Mouse (Mus musculus): Measurements from ENCODE around the gene 1300017J02Rik. TPM values are rescaled to one million over a fixed set of nuclear protein-coding genes. Genes with fewer than 3 reads are reported as not detected.
A peak's percentile ranks its signal among the peaks of the same experiment; 100 is the strongest.

1300017J02Rik gene
- polyA plus RNA-seq, 1 experiment, result 2.6 TPM

GRCm38 (mm10) chr9:103252906-103253305 is 52.0 kb downstream of the 1300017J02Rik start:
- no peak overlapping the region for H3K4me3 ChIP-seq (ENCODE audit: low read depth, low read length)
- no peak overlapping the region for H3K27ac ChIP-seq (ENCODE audit: insufficient read depth, low read length)
- TF ChIP-seq EP300 (IDR thresholded peaks at IDR 0.05; ENCODE audit: insufficient read depth, low read depth, low read length) (no peak), POLR2A (IDR thresholded peaks at IDR 0.05; ENCODE audit: insufficient read depth, low read length) (no peak), CTCF (IDR thresholded peaks at IDR 0.05; ENCODE audit: low read depth, low read length) (no peak)
- H3K27me3 ChIP-seq (ENCODE audit: control insufficient read depth, insufficient read depth, low read length, poor library complexity, severe bottlenecking), result no peaks in the 10 kb centered on the region
- H3K4me1 ChIP-seq (ENCODE audit: control insufficient read depth, insufficient read depth, low read length), result no peaks in the 10 kb centered on the region
- H3K9me3 ChIP-seq (replicated peaks; ENCODE audit: control insufficient read depth, insufficient read depth, low read length, poor library complexity, severe bottlenecking), result no peaks in the 10 kb centered on the region
- no peak overlapping the region for H3K9ac ChIP-seq (ENCODE audit: low read depth, poor library complexity, severe bottlenecking)
- no peaks in the 10 kb centered on the region for H3K36me3 ChIP-seq (ENCODE audit: control insufficient read depth, insufficient read depth, low read length, poor library complexity, severe bottlenecking)

GRCm38 (mm10) chr9:103248618-103249017 is 56.3 kb downstream of the 1300017J02Rik start:
- Histone ChIP-seq H3K36me3 (ENCODE audit: control insufficient read depth, insufficient read depth, low read length, poor library complexity, severe bottlenecking) (no peaks in the 10 kb centered on the region), H3K4me1 (ENCODE audit: control insufficient read depth, insufficient read depth, low read length) (no peaks in the 10 kb centered on the region), H3K27ac (ENCODE audit: insufficient read depth, low read length) (no peak overlapping the region), H3K9ac (ENCODE audit: low read depth, poor library complexity, severe bottlenecking) (no peak overlapping the region), H3K4me3 (ENCODE audit: low read depth, low read length) (no peak overlapping the region), H3K27me3 (ENCODE audit: control insufficient read depth, insufficient read depth, low read length, poor library complexity, severe bottlenecking) (no peaks in the 10 kb centered on the region), H3K9me3 (replicated peaks; ENCODE audit: control insufficient read depth, insufficient read depth, low read length, poor library complexity, severe bottlenecking) (no peaks in the 10 kb centered on the region)
- no peak for TF ChIP-seq CTCF (IDR thresholded peaks at IDR 0.05; ENCODE audit: low read depth, low read length)
- TF ChIP-seq POLR2A (IDR thresholded peaks at IDR 0.05; ENCODE audit: insufficient read depth, low read length), result no peak
- no peak for TF ChIP-seq EP300 (IDR thresholded peaks at IDR 0.05; ENCODE audit: insufficient read depth, low read depth, low read length)

GRCm38 (mm10) chr9:103246526-103247168 is 58.2 kb downstream of the 1300017J02Rik start:
- no peaks in the 10 kb centered on the region for H3K9me3 ChIP-seq (replicated peaks; ENCODE audit: control insufficient read depth, insufficient read depth, low read length, poor library complexity, severe bottlenecking)
- no peaks in the 10 kb centered on the region for H3K27me3 ChIP-seq (ENCODE audit: control insufficient read depth, insufficient read depth, low read length, poor library complexity, severe bottlenecking)
- H3K4me3 ChIP-seq (ENCODE audit: low read depth, low read length), result no peak overlapping the region
- no peak overlapping the region for H3K27ac ChIP-seq (ENCODE audit: insufficient read depth, low read length)
- no peaks in the 10 kb centered on the region for H3K4me1 ChIP-seq (ENCODE audit: control insufficient read depth, insufficient read depth, low read length)
- TF ChIP-seq EP300 (IDR thresholded peaks at IDR 0.05; ENCODE audit: insufficient read depth, low read depth, low read length) (no peak), CTCF (IDR thresholded peaks at IDR 0.05; ENCODE audit: low read depth, low read length) (peak; percentile 8), POLR2A (IDR thresholded peaks at IDR 0.05; ENCODE audit: insufficient read depth, low read length) (no peak)
- no peaks in the 10 kb centered on the region for H3K36me3 ChIP-seq (ENCODE audit: control insufficient read depth, insufficient read depth, low read length, poor library complexity, severe bottlenecking)
- H3K9ac ChIP-seq (ENCODE audit: low read depth, poor library complexity, severe bottlenecking), result no peak overlapping the region

- no peak overlapping the region for H3K27ac ChIP-seq (ENCODE audit: insufficient read depth, low read length)
- H3K4me1 ChIP-seq (ENCODE audit: control insufficient read depth, insufficient read depth, low read length), result no peaks in the 10 kb centered on the region
- H3K4me3 ChIP-seq (ENCODE audit: low read depth, low read length), result no peak overlapping the region
- H3K9me3 ChIP-seq (replicated peaks; ENCODE audit: control insufficient read depth, insufficient read depth, low read length, poor library complexity, severe bottlenecking), result no peaks in the 10 kb centered on the region
- no peak overlapping the region for H3K9ac ChIP-seq (ENCODE audit: low read depth, poor library complexity, severe bottlenecking)
- no peak for TF ChIP-seq CTCF (IDR thresholded peaks at IDR 0.05; ENCODE audit: low read depth, low read length)
- TF ChIP-seq EP300 (IDR thresholded peaks at IDR 0.05; ENCODE audit: insufficient read depth, low read depth, low read length), result no peak
- TF ChIP-seq POLR2A (IDR thresholded peaks at IDR 0.05; ENCODE audit: insufficient read depth, low read length), result no peak
- no peaks in the 10 kb centered on the region for H3K27me3 ChIP-seq (ENCODE audit: control insufficient read depth, insufficient read depth, low read length, poor library complexity, severe bottlenecking)
- H3K36me3 ChIP-seq (ENCODE audit: control insufficient read depth, insufficient read depth, low read length, poor library complexity, severe bottlenecking), result no peaks in the 10 kb centered on the region
Observed at GRCm38 (mm10) chr9:103243640-103244039, 61.2 kb downstream of the 1300017J02Rik start.

GRCm38 (mm10) chr9:103241206-103241605 is 63.7 kb downstream of the 1300017J02Rik start:
- Histone ChIP-seq H3K27ac (ENCODE audit: insufficient read depth, low read length) (no peak overlapping the region), H3K9ac (ENCODE audit: low read depth, poor library complexity, severe bottlenecking) (no peak overlapping the region), H3K36me3 (ENCODE audit: control insufficient read depth, insufficient read depth, low read length, poor library complexity, severe bottlenecking) (no peaks in the 10 kb centered on the region), H3K9me3 (replicated peaks; ENCODE audit: control insufficient read depth, insufficient read depth, low read length, poor library complexity, severe bottlenecking) (no peaks in the 10 kb centered on the region; the same call in 1 of the 2 replicates), H3K27me3 (ENCODE audit: control insufficient read depth, insufficient read depth, low read length, poor library complexity, severe bottlenecking) (no peaks in the 10 kb centered on the region), H3K4me1 (ENCODE audit: control insufficient read depth, insufficient read depth, low read length) (no peaks in the 10 kb centered on the region), H3K4me3 (ENCODE audit: low read depth, low read length) (no peak overlapping the region)
- TF ChIP-seq POLR2A (IDR thresholded peaks at IDR 0.05; ENCODE audit: insufficient read depth, low read length), result no peak
- TF ChIP-seq EP300 (IDR thresholded peaks at IDR 0.05; ENCODE audit: insufficient read depth, low read depth, low read length), result no peak
- TF ChIP-seq CTCF (IDR thresholded peaks at IDR 0.05; ENCODE audit: low read depth, low read length), result no peak

GRCm38 (mm10) chr9:103239471-103239870 is 65.4 kb downstream of the 1300017J02Rik start:
- Histone ChIP-seq H3K36me3 (ENCODE audit: control insufficient read depth, insufficient read depth, low read length, poor library complexity, severe bottlenecking) (no peaks in the 10 kb centered on the region), H3K27me3 (ENCODE audit: control insufficient read depth, insufficient read depth, low read length, poor library complexity, severe bottlenecking) (no peaks in the 10 kb centered on the region), H3K4me1 (ENCODE audit: control insufficient read depth, insufficient read depth, low read length) (no peaks in the 10 kb centered on the region), H3K9ac (ENCODE audit: low read depth, poor library complexity, severe bottlenecking) (no peak overlapping the region), H3K27ac (ENCODE audit: insufficient read depth, low read length) (no peak overlapping the region), H3K4me3 (ENCODE audit: low read depth, low read length) (no peak overlapping the region), H3K9me3 (replicated peaks; ENCODE audit: control insufficient read depth, insufficient read depth, low read length, poor library complexity, severe bottlenecking) (no peaks in the 10 kb centered on the region; the same call in 1 of the 2 replicates)
- TF ChIP-seq POLR2A (IDR thresholded peaks at IDR 0.05; ENCODE audit: insufficient read depth, low read length), result no peak
- TF ChIP-seq CTCF (IDR thresholded peaks at IDR 0.05; ENCODE audit: low read depth, low read length), result no peak
- TF ChIP-seq EP300 (IDR thresholded peaks at IDR 0.05; ENCODE audit: insufficient read depth, low read depth, low read length), result no peak

Measured in ES-Bruce4 (cell line).